Mouse (Mus musculus) hindbrain, embryonic 11.5 days (tissue): ENCODE results near the gene Abcg5. TPM values are rescaled to one million over a fixed set of nuclear protein-coding genes. Genes with fewer than 3 reads are reported as not detected.
A peak's percentile ranks its signal among the peaks of the same experiment; 100 is the strongest.

ENCODE experiments used
- ATAC-seq: fragments of 200-750 bp; cut with Nextera tagmentation; 2 replicates; pipeline ENCODE4 v1.8.0; 2017; ENCODE audit warnings: mild to moderate bottlenecking, moderate TSS enrichment, moderate library complexity; ENCODE audit not compliant: low FRiP score
- DNase-seq: peaks from one replicate; pipeline ENCODE4 v3.0.0-alpha.2; 2015; ENCODE audit warnings: low spot score
- H3K27ac ChIP-seq: fragments of 300-500 bp; sonication (generic); 2 replicates; pipeline ENCODE4 v1.5.1; 2014; ENCODE audit warnings: mild to moderate bottlenecking, low read depth, low read length
- H3K27me3 ChIP-seq: fragments of 300-500 bp; sonication (generic); 2 replicates; pipeline ENCODE4 v1.6.1; 2014; ENCODE audit warnings: mild to moderate bottlenecking, low read length, moderate library complexity, mixed read lengths; ENCODE audit not compliant: control insufficient read depth, insufficient read depth
- H3K36me3 ChIP-seq: fragments of 300-500 bp; sonication (generic); 2 replicates; pipeline ENCODE4 v1.6.1; 2014; ENCODE audit warnings: mild to moderate bottlenecking, low read length, moderate library complexity, mixed read lengths; ENCODE audit not compliant: control insufficient read depth, insufficient read depth
- H3K4me1 ChIP-seq: fragments of 300-500 bp; sonication (generic); replicated peaks from 2 replicates; pipeline ENCODE4 v1.6.1; 2014; ENCODE audit warnings: low read length, mixed read lengths; ENCODE audit not compliant: control insufficient read depth, insufficient read depth
- H3K4me2 ChIP-seq: fragments of 300-500 bp; sonication (generic); replicated peaks from 2 replicates; pipeline ENCODE4 v1.6.1; 2014; ENCODE audit warnings: mild to moderate bottlenecking, low read depth, low read length
- H3K4me3 ChIP-seq: fragments of 300-500 bp; sonication (generic); 2 replicates; pipeline ENCODE4 v1.5.1; 2014; ENCODE audit warnings: low read depth, low read length
- H3K9ac ChIP-seq: fragments of 300-500 bp; sonication (generic); 2 replicates; pipeline ENCODE4 v1.6.1; 2014; ENCODE audit warnings: low read depth, low read length
- H3K9me3 ChIP-seq: fragments of 300-500 bp; sonication (generic); 2 replicates; pipeline ENCODE4 v1.6.1; 2016; ENCODE audit warnings: low read length; ENCODE audit not compliant: control insufficient read depth
- WGBS: fragments of 180-500 bp; shearing (Covaris S2); extraction: QIAGEN DNeasy Blood & Tissue Kit; methylation state at CpG from one replicate; pipeline ENCODE4 v1.1.7; 2014; 5-methylcytosine and 5-hydroxymethylcytosine counted together
- polyA plus RNA-seq: library from polyadenylated mRNA; unstranded; fragments of >200 nt; fragmentation: Nextera tagmentation; extraction: Ambion mirVana; gene quantifications from 2 replicates; pipeline ENCODE4 v1.2.1, GENCODE M21; 2014

Abcg5 gene
- polyA plus RNA-seq, 1 experiment from 2014 or later: 2.2 TPM

DNA sequence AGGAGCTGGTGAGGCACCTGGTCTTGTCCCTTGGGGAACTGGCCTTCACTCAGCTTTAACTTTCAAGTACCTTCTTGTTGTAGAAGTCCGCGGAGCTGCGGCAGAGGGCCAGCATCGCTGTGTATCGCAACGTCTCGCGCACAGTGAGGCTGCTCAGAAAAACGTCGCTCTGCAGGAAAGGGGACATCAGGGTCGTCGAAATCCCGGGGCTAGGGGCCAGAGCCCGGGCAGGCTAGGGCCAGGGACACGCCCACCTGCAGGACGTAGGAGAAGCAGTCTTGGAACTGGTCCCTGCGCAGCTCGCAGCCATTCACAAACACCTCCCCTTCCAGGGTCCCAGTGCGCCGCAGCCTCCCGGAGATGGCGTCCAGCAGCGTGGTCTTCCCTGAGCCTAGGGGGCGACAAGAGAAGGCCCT, 6.9 kb downstream of the Abcg5 start, which contains the start of gene Abcg8:
TSS of gene Abcg8 (plus strand) at position 352 of the 416 bp plus-strand sequence.
- Histone ChIP-seq H3K4me2 (peak within 1 kb of the TSS; percentile 37), H3K36me3 (no peaks in the 10 kb centered on the region), H3K27ac (no peak within 1 kb of the TSS), H3K27me3 (peaks cover 2% of the 10 kb centered on the region; the same call in 1 of the 2 replicates), H3K9ac (peak within 1 kb of the TSS; percentile 12; the same call in 1 of the 2 replicates), H3K9me3 (no peaks in the 10 kb centered on the region), H3K4me1 (no peaks in the 10 kb centered on the region), H3K4me3 (peak within 1 kb of the TSS; percentile 31)
- 1% methylated on average over 24 of the region's 24 CpGs for WGBS
- ATAC-seq: no peak
- peak; percentile 53 for DNase-seq

DNA sequence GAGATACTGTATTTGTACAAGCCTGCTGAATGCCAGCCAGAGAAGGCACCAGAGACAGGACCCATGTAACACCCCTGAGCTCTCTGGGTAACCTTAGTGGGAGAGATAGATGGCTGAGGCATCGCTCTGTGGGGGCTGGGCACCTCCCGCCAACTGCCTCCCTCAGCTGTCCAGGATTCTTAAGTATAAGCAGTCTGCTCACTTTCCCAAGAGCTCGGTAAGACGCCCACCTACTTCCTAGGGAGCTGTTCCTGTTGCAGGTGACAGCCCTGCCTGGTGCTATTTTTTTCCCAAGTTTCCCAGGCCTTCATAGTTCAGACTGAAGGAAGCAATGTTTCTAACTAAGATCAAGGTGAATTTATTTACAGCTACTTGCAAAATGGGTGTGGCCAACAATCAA, 7.6 kb downstream of the Abcg5 start:
- Histone ChIP-seq H3K36me3 (no peaks in the 10 kb centered on the region), H3K4me1 (no peaks in the 10 kb centered on the region), H3K4me3 (no peak overlapping the region), H3K4me2 (no peak overlapping the region), H3K9me3 (no peaks in the 10 kb centered on the region), H3K9ac (no peak overlapping the region), H3K27me3 (peaks cover 2% of the 10 kb centered on the region; the same call in 1 of the 2 replicates), H3K27ac (no peak overlapping the region)
- DNase-seq: no peak
- no peak for ATAC-seq
- 76% methylated on average over 4 of the region's 4 CpGs for WGBS

DNA sequence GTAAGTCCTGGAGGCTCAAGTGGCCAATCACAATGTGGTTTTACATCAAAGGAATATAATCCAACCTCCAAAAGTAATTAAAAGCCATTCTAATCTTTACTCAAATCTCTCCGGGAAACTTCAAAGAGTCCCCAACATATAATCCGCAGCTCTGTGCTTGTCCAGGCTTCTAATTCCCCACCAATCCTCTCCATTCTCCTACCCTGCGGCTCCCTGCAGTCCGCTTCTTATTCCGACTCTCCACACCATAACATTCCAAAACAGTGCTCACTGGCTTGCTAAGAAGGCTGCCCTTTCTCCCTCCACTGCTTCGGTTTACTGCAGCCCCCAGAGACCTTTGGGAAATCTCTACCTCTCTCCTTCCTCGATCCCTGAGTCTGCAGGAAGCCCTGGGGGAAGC, 8.8 kb downstream of the Abcg5 start:
- H3K27ac ChIP-seq: no peak overlapping the region
- DNase-seq (no peak), ATAC-seq (no peak)
- H3K4me1 ChIP-seq: no peaks in the 10 kb centered on the region
- no peak overlapping the region for H3K9ac ChIP-seq
- H3K4me2 ChIP-seq: no peak overlapping the region
- peaks cover 2% of the 10 kb centered on the region; the same call in 1 of the 2 replicates for H3K27me3 ChIP-seq
- H3K4me3 ChIP-seq: no peak overlapping the region
- H3K36me3 ChIP-seq: no peaks in the 10 kb centered on the region
- no peaks in the 10 kb centered on the region for H3K9me3 ChIP-seq
- WGBS: 40% methylated on average over 7 of the region's 7 CpGs

DNA sequence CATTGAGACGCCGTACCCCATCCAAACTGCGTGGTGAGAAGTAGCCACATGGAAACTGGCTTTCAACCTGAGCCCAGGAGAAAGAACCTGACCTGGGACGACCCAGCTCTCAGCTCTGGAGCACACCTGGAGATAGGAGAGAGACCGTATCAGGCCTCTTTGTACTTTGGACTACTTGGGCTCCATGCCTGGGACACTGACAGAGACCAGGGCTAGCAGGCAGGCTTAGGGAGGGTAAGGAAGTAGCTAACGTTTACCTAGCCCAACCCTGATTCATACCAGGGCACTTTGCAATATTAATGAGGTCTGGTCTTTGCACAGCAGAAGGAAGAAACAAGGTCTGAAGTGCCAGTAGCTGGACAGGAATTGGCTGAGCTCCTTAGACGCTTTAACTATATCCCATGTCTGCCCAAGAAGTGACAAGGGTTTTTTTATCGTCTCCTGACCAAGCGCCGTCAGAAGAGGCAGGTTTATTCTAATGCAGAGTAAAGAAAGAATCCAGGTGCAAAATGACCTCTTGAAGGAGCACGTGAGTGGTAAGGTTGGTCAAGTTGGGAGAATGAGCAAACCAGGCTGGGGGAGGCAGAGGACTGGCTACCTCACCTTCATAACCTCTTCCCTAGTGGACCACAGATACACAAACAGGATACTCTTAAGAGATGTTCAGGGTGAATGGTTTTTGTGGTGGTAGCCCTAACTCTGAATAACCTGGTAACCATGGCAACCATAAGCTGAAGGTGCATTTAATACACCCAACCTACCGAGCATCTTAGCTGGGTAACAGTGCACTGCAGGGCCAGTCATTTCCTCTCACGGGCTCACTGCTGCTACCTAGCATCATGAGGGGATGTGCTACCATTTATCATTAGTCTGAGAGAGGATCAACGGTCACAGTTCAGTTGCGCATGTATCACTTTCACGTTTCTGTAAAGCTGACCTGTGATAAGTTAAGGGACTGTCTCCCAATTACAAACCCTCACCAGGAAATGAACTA, 10.1 kb downstream of the Abcg5 start:
- Histone ChIP-seq H3K9me3 (no peaks in the 10 kb centered on the region), H3K4me3 (no peak overlapping the region), H3K4me1 (no peaks in the 10 kb centered on the region), H3K27me3 (peaks cover 2% of the 10 kb centered on the region; the same call in 1 of the 2 replicates), H3K9ac (no peak overlapping the region), H3K27ac (no peak overlapping the region), H3K36me3 (no peaks in the 10 kb centered on the region), H3K4me2 (no peak overlapping the region)
- DNase-seq (no peak), ATAC-seq (no peak)
- WGBS: 79% methylated on average over 16 of the region's 16 CpGs

DNA sequence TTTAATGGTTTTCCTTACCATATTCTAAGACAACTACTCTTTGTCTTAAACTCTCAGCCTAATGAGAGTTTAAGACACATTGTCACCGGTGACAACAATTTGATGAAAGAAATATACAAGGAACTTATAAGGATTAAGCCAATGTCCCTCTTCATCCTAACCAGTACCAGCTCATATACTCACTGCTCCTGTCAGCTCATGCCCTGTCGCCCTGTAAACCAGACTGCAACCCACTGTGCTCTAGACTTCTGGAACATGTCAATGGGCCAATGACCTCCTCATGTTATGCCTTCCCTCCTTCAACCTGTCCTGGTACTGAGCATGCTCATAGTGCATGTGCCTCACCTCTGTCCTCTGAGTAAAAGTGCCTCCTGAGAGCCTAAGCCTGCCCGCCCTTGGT, 15.0 kb downstream of the Abcg5 start:
- Histone ChIP-seq H3K9ac (no peak overlapping the region), H3K4me2 (no peak overlapping the region), H3K4me3 (no peak overlapping the region), H3K4me1 (no peaks in the 10 kb centered on the region), H3K9me3 (no peaks in the 10 kb centered on the region), H3K27ac (no peak overlapping the region), H3K36me3 (no peaks in the 10 kb centered on the region), H3K27me3 (no peaks in the 10 kb centered on the region)
- no peak for DNase-seq
- WGBS: 93% methylated on average over 3 of the region's 3 CpGs
- no peak for ATAC-seq

DNA sequence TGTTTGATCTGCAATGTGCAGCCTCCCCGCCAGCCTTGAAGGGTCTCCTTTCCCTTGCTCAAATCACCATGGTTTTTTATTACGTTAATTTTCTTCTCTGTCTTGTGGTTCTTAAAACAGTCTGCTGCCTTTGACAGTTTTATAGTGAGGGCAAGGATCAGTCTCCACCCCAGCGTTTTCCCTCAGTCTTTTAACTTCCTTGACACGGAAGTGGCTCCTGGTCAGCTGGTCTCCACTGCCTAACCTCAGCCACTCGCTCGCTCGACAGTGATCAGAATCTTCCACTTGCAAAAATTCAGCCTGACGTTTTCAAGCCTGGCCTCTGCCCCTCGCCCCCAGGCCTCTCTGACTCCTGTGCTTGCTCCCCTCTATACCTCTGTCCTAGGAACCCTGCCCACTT, 17.1 kb downstream of the Abcg5 start:
- Histone ChIP-seq H3K4me1 (no peaks in the 10 kb centered on the region), H3K4me3 (no peak overlapping the region), H3K9ac (no peak overlapping the region), H3K27me3 (no peaks in the 10 kb centered on the region), H3K9me3 (no peaks in the 10 kb centered on the region), H3K4me2 (no peak overlapping the region), H3K27ac (no peak overlapping the region), H3K36me3 (no peaks in the 10 kb centered on the region)
- 42% methylated on average over 9 of the region's 9 CpGs for WGBS
- no peak for DNase-seq
- ATAC-seq: no peak

DNA sequence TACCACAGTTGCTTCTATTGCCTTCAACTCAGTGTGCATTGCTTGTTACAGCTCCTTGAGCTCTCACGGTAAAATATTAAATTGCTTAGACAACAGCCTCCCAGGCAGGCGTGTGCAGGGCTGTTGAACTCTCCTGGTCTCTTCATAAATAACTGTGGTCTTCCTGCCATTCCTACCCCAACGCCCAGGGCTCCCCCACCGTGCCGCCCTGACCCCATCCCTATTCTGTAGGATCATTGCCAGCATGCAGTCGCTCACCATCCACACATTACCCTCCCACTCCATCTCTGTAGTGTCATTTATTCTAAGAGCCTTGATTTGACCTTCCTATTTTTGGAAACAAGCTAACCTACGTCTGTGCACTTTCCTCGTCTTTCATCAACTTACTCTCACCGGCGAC, 17.8 kb downstream of the Abcg5 start:
- Histone ChIP-seq H3K27me3 (no peaks in the 10 kb centered on the region), H3K4me2 (no peak overlapping the region), H3K9me3 (no peaks in the 10 kb centered on the region), H3K4me1 (no peaks in the 10 kb centered on the region), H3K36me3 (no peaks in the 10 kb centered on the region), H3K27ac (no peak overlapping the region), H3K9ac (no peak overlapping the region), H3K4me3 (no peak overlapping the region)
- WGBS: 42% methylated on average over 10 of the region's 10 CpGs
- DNase-seq (no peak), ATAC-seq (no peak)

DNA sequence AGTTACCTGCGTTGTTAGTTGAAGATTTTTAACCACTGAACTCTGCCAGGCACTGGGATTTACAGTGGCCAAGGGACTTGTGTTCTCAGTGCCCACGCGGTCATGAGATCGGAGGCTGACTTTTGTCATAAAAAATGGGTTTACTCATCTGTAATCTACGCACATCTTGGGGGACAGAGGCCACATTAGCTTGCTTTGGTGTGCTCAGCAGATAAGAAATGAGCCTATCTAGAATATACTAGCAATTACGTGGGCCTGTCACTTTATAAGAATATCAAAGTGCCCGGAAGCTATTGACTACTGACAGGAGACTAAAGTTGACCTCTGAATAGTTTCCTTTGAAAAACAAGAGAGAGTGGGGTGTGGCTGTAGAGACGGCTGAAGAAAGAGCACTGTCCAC, 23.9 kb downstream of the Abcg5 start:
- Histone ChIP-seq H3K9me3 (no peaks in the 10 kb centered on the region), H3K4me3 (no peak overlapping the region), H3K36me3 (no peaks in the 10 kb centered on the region), H3K27me3 (no peaks in the 10 kb centered on the region), H3K27ac (no peak overlapping the region), H3K4me1 (peaks cover 5% of the 10 kb centered on the region), H3K9ac (no peak overlapping the region), H3K4me2 (no peak overlapping the region)
- DNase-seq (no peak), ATAC-seq (no peak)
- WGBS: 73% methylated on average over 8 of the region's 8 CpGs

DNA sequence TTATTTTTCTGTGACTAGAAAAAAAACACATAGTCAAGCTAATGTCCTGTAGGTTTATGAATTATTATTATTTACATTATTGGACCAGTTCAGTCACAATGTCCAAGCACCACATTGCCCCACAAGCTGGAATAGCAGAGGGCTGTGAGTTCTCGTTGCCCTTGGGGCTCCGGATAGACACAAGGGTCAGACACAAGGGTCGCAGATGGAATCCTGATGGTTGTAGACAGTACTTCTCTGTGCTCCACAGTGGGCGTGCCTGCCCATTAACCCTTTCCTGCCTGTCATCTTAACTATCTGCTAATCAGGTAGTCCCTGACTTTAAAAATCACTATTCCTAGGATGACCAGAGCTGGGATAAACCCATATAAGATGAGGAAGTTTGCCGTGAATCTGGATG, 24.6 kb downstream of the Abcg5 start:
- Histone ChIP-seq H3K4me1 (peaks cover 5% of the 10 kb centered on the region), H3K36me3 (no peaks in the 10 kb centered on the region), H3K27me3 (no peaks in the 10 kb centered on the region), H3K9ac (no peak overlapping the region), H3K9me3 (no peaks in the 10 kb centered on the region), H3K4me2 (no peak overlapping the region), H3K27ac (no peak overlapping the region), H3K4me3 (no peak overlapping the region)
- no peak for ATAC-seq
- no peak for DNase-seq
- 35% methylated on average over 5 of the region's 5 CpGs for WGBS
